Mouse (Mus musculus) embryonic facial prominence, embryonic 15.5 days (tissue): ENCODE measurements at regions not wholly inside any gene's neighbourhood (a gene's known extent, or its start where the extent isn't known, plus 50 kb on each side); places are given as distances from the start of the nearest gene placed in this dataset.

ENCODE experiments used
- ATAC-seq: fragments of 200-750 bp; cut with Nextera tagmentation; 2 replicates; pipeline ENCODE4 v1.8.0; 2017; ENCODE audit warnings: low read depth, moderate TSS enrichment; ENCODE audit not compliant: insufficient number of reproducible peaks, low FRiP score, low TSS enrichment
- H3K27ac ChIP-seq: fragments of 300-500 bp; sonication (generic); replicated peaks from 2 replicates; pipeline ENCODE4 v1.5.1; 2015; ENCODE audit warnings: mild to moderate bottlenecking, inconsistent platforms
- H3K27me3 ChIP-seq: fragments of 300-500 bp; sonication (generic); 2 replicates; pipeline ENCODE4 v1.6.1; 2015; ENCODE audit warnings: inconsistent platforms
- H3K36me3 ChIP-seq: fragments of 300-500 bp; sonication (generic); 2 replicates; pipeline ENCODE4 v1.6.1; 2015; ENCODE audit warnings: mild to moderate bottlenecking, inconsistent platforms
- H3K4me1 ChIP-seq: fragments of 300-500 bp; sonication (generic); 2 replicates; pipeline ENCODE4 v1.6.1; 2015; ENCODE audit warnings: inconsistent platforms
- H3K4me2 ChIP-seq: fragments of 300-500 bp; sonication (generic); replicated peaks from 2 replicates; pipeline ENCODE4 v1.6.1; 2015; ENCODE audit warnings: mild to moderate bottlenecking, inconsistent platforms
- H3K4me3 ChIP-seq: fragments of 300-500 bp; sonication (generic); replicated peaks from 2 replicates; pipeline ENCODE4 v1.5.1; 2015; ENCODE audit warnings: mild to moderate bottlenecking, inconsistent platforms
- H3K9ac ChIP-seq: fragments of 300-500 bp; sonication (generic); 2 replicates; pipeline ENCODE4 v1.6.1; 2015; ENCODE audit warnings: inconsistent platforms
- H3K9me3 ChIP-seq: fragments of 300-500 bp; sonication (generic); replicated peaks from 2 replicates; pipeline ENCODE4 v1.6.1; 2016; ENCODE audit warnings: inconsistent platforms
- WGBS: fragments of 180-500 bp; shearing (Covaris S2); methylation state at CpG from one replicate; pipeline ENCODE4 v1.1.7; 2015; 5-methylcytosine and 5-hydroxymethylcytosine counted together

GRCm38 (mm10) chr2:38456571-38456970 lies 54.9 kb upstream of the Nek6 start:
- Histone ChIP-seq H3K4me1 (peaks cover 14% of the 10 kb centered on the region), H3K9me3 (no peaks in the 10 kb centered on the region)
- 62% methylated on average over 3 of the region's 3 CpGs for WGBS

GRCm38 (mm10) chr2:38460367-38460766 lies 51.1 kb upstream of the Nek6 start:
- Histone ChIP-seq H3K27ac (0 out of 2 replicates have a peak overlapping the region, but pooled peaks have one; percentile 7), H3K4me3 (no peak overlapping the region), H3K9ac (no peak overlapping the region), H3K9me3 (no peaks in the 10 kb centered on the region), H3K27me3 (no peaks in the 10 kb centered on the region), H3K4me1 (peaks cover 14% of the 10 kb centered on the region), H3K4me2 (no peak overlapping the region), H3K36me3 (no peaks in the 10 kb centered on the region)
- no peak for ATAC-seq
- WGBS = 71% methylated on average over 2 of the region's 2 CpGs

More at GRCm38 (mm10) chr2:38456571-38456970, 54.9 kb upstream of the Nek6 start:
- H3K4me3 ChIP-seq = no peak overlapping the region
- no peaks in the 10 kb centered on the region for H3K36me3 ChIP-seq
- no peak overlapping the region for H3K27ac ChIP-seq
- no peak for ATAC-seq
- no peak overlapping the region for H3K9ac ChIP-seq
- no peaks in the 10 kb centered on the region for H3K27me3 ChIP-seq
- no peak overlapping the region for H3K4me2 ChIP-seq

GRCm38 (mm10) chr2:38460825-38461540 lies 50.5 kb upstream of the Nek6 start:
- H3K9me3 ChIP-seq = no peaks in the 10 kb centered on the region

More at GRCm38 (mm10) chr2:38460825-38461540, 50.5 kb upstream of the Nek6 start:
- no peak overlapping the region for H3K9ac ChIP-seq
- WGBS = 32% methylated on average over 6 of the region's 6 CpGs
- peak; percentile 78 for ATAC-seq
- H3K36me3 ChIP-seq = no peaks in the 10 kb centered on the region
- no peaks in the 10 kb centered on the region for H3K27me3 ChIP-seq
- H3K4me2 ChIP-seq = no peak overlapping the region
- no peak overlapping the region for H3K4me3 ChIP-seq
- H3K4me1 ChIP-seq = peaks cover 14% of the 10 kb centered on the region
- H3K27ac ChIP-seq = peak overlapping the region; percentile 17; the same call in 1 of the 2 replicates
